Mouse (Mus musculus) gastrocnemius, postnatal 14 days (tissue): Measurements from ENCODE around the gene Cdkl3. TPM values are rescaled to one million over a fixed set of nuclear protein-coding genes. Genes with fewer than 3 reads are reported as not detected.

Experiments
- DNase-seq: peaks from one replicate; pipeline ENCODE4 v3.0.0; 2021; ENCODE audit warnings: mixed read lengths
- intact Hi-C: fragments of 180-260 bp; cut with DNase I; formaldehyde crosslinking; loops from one replicate; pipeline ENCODE4 v1.15.1; 2025; ENCODE audit warnings: low total_unique reads
- total RNA-seq, 2 experiments: library from RNA; stranded (reverse); gene quantifications; 2 replicates each; pipeline ENCODE4 v1.2.3; 2021

The Cdkl3 gene
- total RNA-seq, 2 experiments from 2014 or later, result 2.8 to 4.2 TPM

- DNase-seq, result no peak
- intact Hi-C loops, result no loop called here
These were observed 69.6 kb downstream of the Cdkl3 start for GRCm38 (mm10) chr11:52073528-52074170.

- no peak for DNase-seq
- intact Hi-C loops, result no loop called here
These were observed 70.8 kb downstream of the Cdkl3 start for GRCm38 (mm10) chr11:52074626-52075470.

GRCm38 (mm10) chr11:52075794-52076633 is 72.0 kb downstream of the Cdkl3 start:
- intact Hi-C loops, result no loop called here

GRCm38 (mm10) chr11:52076742-52077352 is 72.8 kb downstream of the Cdkl3 start:
- DNase-seq, result no peak
- intact Hi-C loops, result no loop called here

More at GRCm38 (mm10) chr11:52075794-52076633, 72.0 kb downstream of the Cdkl3 start:
- no peak for DNase-seq

- DNase-seq, result no peak
- intact Hi-C loops, result no loop called here
These were observed 73.9 kb downstream of the Cdkl3 start for GRCm38 (mm10) chr11:52077939-52078338.

- intact Hi-C loops, result no loop called here
- DNase-seq, result no peak
These were observed 76.0 kb downstream of the Cdkl3 start for GRCm38 (mm10) chr11:52079978-52080377.

GRCm38 (mm10) chr11:52080656-52081055 is 76.6 kb downstream of the Cdkl3 start:
- intact Hi-C loops, result no loop called here
- DNase-seq, result no peak

GRCm38 (mm10) chr11:52085857-52086203 is 81.8 kb downstream of the Cdkl3 start:
- intact Hi-C loops, result no loop called here
- no peak for DNase-seq

GRCm38 (mm10) chr11:52086204-52086864 is 82.3 kb downstream of the Cdkl3 start:
- intact Hi-C loops, result no loop called here
- peak; percentile 23 for DNase-seq

- no peak for DNase-seq
- intact Hi-C loops, result no loop called here
These were observed 85.3 kb downstream of the Cdkl3 start for GRCm38 (mm10) chr11:52089291-52089690.

GRCm38 (mm10) chr11:52091261-52091660 is 87.2 kb downstream of the Cdkl3 start:
- no peak for DNase-seq
- intact Hi-C loops, result no loop called here

GRCm38 (mm10) chr11:52094568-52094967 is 90.5 kb downstream of the Cdkl3 start:
- DNase-seq, result no peak
- intact Hi-C loops, result no loop called here

GRCm38 (mm10) chr11:52097016-52097415 is 93.0 kb downstream of the Cdkl3 start:
- DNase-seq, result no peak
- intact Hi-C loops, result no loop called here

- intact Hi-C loops, result no loop called here
- no peak for DNase-seq
These were observed 93.6 kb downstream of the Cdkl3 start for GRCm38 (mm10) chr11:52097596-52097995.

GRCm38 (mm10) chr11:52098398-52098946 is 94.5 kb downstream of the Cdkl3 start, which contains the start of gene Ppp2ca:
Ppp2ca (plus strand) TSS chr11:52098681.
- intact Hi-C loops, result no loop called here
- DNase-seq, result peak; percentile 99

GRCm38 (mm10) chr11:52099031-52099761 is 95.2 kb downstream of the Cdkl3 start:
- peak; percentile 78 for DNase-seq
- intact Hi-C loops, result no loop called here

GRCm38 (mm10) chr11:52099771-52100219 is 95.8 kb downstream of the Cdkl3 start:
- intact Hi-C loops, result no loop called here
- no peak for DNase-seq

GRCm38 (mm10) chr11:52102977-52103376 is 99.0 kb downstream of the Cdkl3 start:
- DNase-seq, result no peak
- intact Hi-C loops, result no loop called here
